Mouse (Mus musculus): ENCODE measurements around the gene Dqx1. TPM values are rescaled to one million over a fixed set of nuclear protein-coding genes. Genes with fewer than 3 reads are reported as not detected.
A peak's percentile ranks its signal among the peaks of the same experiment; 100 is the strongest.

The Dqx1 gene
- polyA plus RNA-seq, 1 experiment from 2014 or later = 6.8 TPM

- Histone ChIP-seq H3K9me3 (replicated peaks) (no peaks in the 10 kb centered on the region), H3K4me2 (peak within 1 kb of the TSS; percentile 91), H3K36me3 (replicated peaks) (peaks cover 50% of the 10 kb centered on the region), H3K27ac (replicated peaks) (peak within 1 kb of the TSS; percentile 94), H3K27me3 (peaks cover under 1% of the 10 kb centered on the region; the same call in 1 of the 2 replicates), H3K9ac (peak within 1 kb of the TSS; percentile 95), H3K4me1 (replicated peaks) (peaks cover 76% of the 10 kb centered on the region), H3K4me3 (replicated peaks) (peak within 1 kb of the TSS; percentile 77)
- under 1% methylated on average over 64 of the region's 64 CpGs for WGBS (ENCODE audit: insufficient replicate concordance)
- peak; percentile 95 for ATAC-seq (ENCODE audit: insufficient read depth)
Measured at GRCm38 (mm10) chr6:83054074-83054851, 3.4 kb upstream of the Dqx1 start, which contains the start of gene Aup1. Gene Aup1 (plus strand): TSS chr6:83054521.

GRCm38 (mm10) chr6:83054871-83055431 lies 2.7 kb upstream of the Dqx1 start, which contains the start of gene Htra2:
Gene Htra2 (minus strand): TSS chr6:83055273.
- H3K9me3 ChIP-seq (replicated peaks) = no peaks in the 10 kb centered on the region
- peak; percentile 22 for ATAC-seq (ENCODE audit: insufficient read depth)
- H3K4me3 ChIP-seq (replicated peaks) = peak within 1 kb of the TSS; percentile 77
- peaks cover 5% of the 10 kb centered on the region for H3K27me3 ChIP-seq
- peak within 1 kb of the TSS; percentile 94 for H3K27ac ChIP-seq (replicated peaks)
- H3K9ac ChIP-seq = peak within 1 kb of the TSS; percentile 95
- peaks cover 50% of the 10 kb centered on the region for H3K36me3 ChIP-seq (replicated peaks)
- H3K4me1 ChIP-seq (replicated peaks) = peaks cover 73% of the 10 kb centered on the region
- WGBS (ENCODE audit: insufficient replicate concordance) = under 1% methylated on average over 50 of the region's 50 CpGs
- peak within 1 kb of the TSS; percentile 91 for H3K4me2 ChIP-seq

- 71% methylated on average over 2 of the region's 2 CpGs for WGBS (ENCODE audit: insufficient replicate concordance)
- H3K4me3 ChIP-seq (replicated peaks) = peak overlapping the region; percentile 38
- H3K9ac ChIP-seq = peak overlapping the region; percentile 25; the same call in 1 of the 2 replicates
- no peaks in the 10 kb centered on the region for H3K9me3 ChIP-seq (replicated peaks)
- peaks cover 30% of the 10 kb centered on the region for H3K36me3 ChIP-seq (replicated peaks)
- peak overlapping the region; percentile 50 for H3K4me2 ChIP-seq
- H3K4me1 ChIP-seq (replicated peaks) = peaks cover 43% of the 10 kb centered on the region
- H3K27ac ChIP-seq (replicated peaks) = 0 out of 2 replicates have a peak overlapping the region, but pooled peaks have one; percentile 63
- ATAC-seq (ENCODE audit: insufficient read depth) = no peak
- peaks cover 42% of the 10 kb centered on the region for H3K27me3 ChIP-seq
Measured at GRCm38 (mm10) chr6:83058725-83059124, 1.1 kb downstream of the Dqx1 start.

- no peak overlapping the region for H3K4me2 ChIP-seq
- 31% methylated on average over 8 of the region's 8 CpGs for WGBS (ENCODE audit: insufficient replicate concordance)
- H3K27ac ChIP-seq (replicated peaks) = no peak overlapping the region
- no peak overlapping the region for H3K9ac ChIP-seq
- no peak for ATAC-seq (ENCODE audit: insufficient read depth)
- H3K4me1 ChIP-seq (replicated peaks) = peaks cover 28% of the 10 kb centered on the region
- H3K36me3 ChIP-seq (replicated peaks) = no peaks in the 10 kb centered on the region
- peaks cover 100% of the 10 kb centered on the region for H3K27me3 ChIP-seq
- no peak overlapping the region for H3K4me3 ChIP-seq (replicated peaks)
- H3K9me3 ChIP-seq (replicated peaks) = no peaks in the 10 kb centered on the region
Measured at GRCm38 (mm10) chr6:83065995-83066394, 8.4 kb downstream of the Dqx1 start.

GRCm38 (mm10) chr6:83066441-83066840 lies 8.8 kb downstream of the Dqx1 start:
- no peak overlapping the region for H3K9ac ChIP-seq
- H3K36me3 ChIP-seq (replicated peaks) = no peaks in the 10 kb centered on the region
- ATAC-seq (ENCODE audit: insufficient read depth) = no peak
- H3K4me1 ChIP-seq (replicated peaks) = peaks cover 32% of the 10 kb centered on the region
- H3K4me2 ChIP-seq = no peak overlapping the region
- H3K9me3 ChIP-seq (replicated peaks) = no peaks in the 10 kb centered on the region
- peaks cover 100% of the 10 kb centered on the region for H3K27me3 ChIP-seq
- no peak overlapping the region for H3K27ac ChIP-seq (replicated peaks)
- no peak overlapping the region for H3K4me3 ChIP-seq (replicated peaks)
- 29% methylated on average over 6 of the region's 6 CpGs for WGBS (ENCODE audit: insufficient replicate concordance)

GRCm38 (mm10) chr6:83068221-83068620 lies 10.6 kb downstream of the Dqx1 start:
- ATAC-seq (ENCODE audit: insufficient read depth) = no peak
- WGBS (ENCODE audit: insufficient replicate concordance) = 11% methylated on average over 8 of the region's 8 CpGs
- Histone ChIP-seq H3K27me3 (peaks cover 100% of the 10 kb centered on the region), H3K4me2 (peak overlapping the region; percentile 54), H3K4me3 (replicated peaks) (peak overlapping the region; percentile 32; the same call in 1 of the 2 replicates), H3K27ac (replicated peaks) (no peak overlapping the region), H3K9ac (no peak overlapping the region), H3K4me1 (replicated peaks) (peaks cover 32% of the 10 kb centered on the region), H3K36me3 (replicated peaks) (no peaks in the 10 kb centered on the region), H3K9me3 (replicated peaks) (no peaks in the 10 kb centered on the region)

- Histone ChIP-seq H3K27ac (replicated peaks) (no peak overlapping the region), H3K4me3 (replicated peaks) (peak overlapping the region; percentile 32), H3K27me3 (peaks cover 100% of the 10 kb centered on the region), H3K9ac (no peak overlapping the region), H3K4me2 (peak overlapping the region; percentile 54), H3K36me3 (replicated peaks) (no peaks in the 10 kb centered on the region), H3K4me1 (replicated peaks) (peaks cover 32% of the 10 kb centered on the region), H3K9me3 (replicated peaks) (no peaks in the 10 kb centered on the region)
- 2% methylated on average over 81 of the region's 81 CpGs for WGBS (ENCODE audit: insufficient replicate concordance)
- ATAC-seq (ENCODE audit: insufficient read depth) = no peak
Measured at GRCm38 (mm10) chr6:83068706-83069487, 11.3 kb downstream of the Dqx1 start.

GRCm38 (mm10) chr6:83069488-83070246 lies 12.0 kb downstream of the Dqx1 start:
- WGBS (ENCODE audit: insufficient replicate concordance) = 2% methylated on average over 69 of the region's 69 CpGs
- Histone ChIP-seq H3K27ac (replicated peaks) (no peak overlapping the region), H3K27me3 (peaks cover 100% of the 10 kb centered on the region), H3K9ac (no peak overlapping the region), H3K36me3 (replicated peaks) (no peaks in the 10 kb centered on the region), H3K4me2 (peak overlapping the region; percentile 54), H3K4me3 (replicated peaks) (peak overlapping the region; percentile 32), H3K4me1 (replicated peaks) (peaks cover 32% of the 10 kb centered on the region), H3K9me3 (replicated peaks) (no peaks in the 10 kb centered on the region)
- ATAC-seq (ENCODE audit: insufficient read depth) = no peak

GRCm38 (mm10) chr6:83070247-83070310 lies 12.4 kb downstream of the Dqx1 start, which contains the start of gene Tlx2:
Gene Tlx2 (minus strand): TSS chr6:83070293.
- Histone ChIP-seq H3K9ac (no peak within 1 kb of the TSS), H3K9me3 (replicated peaks) (no peaks in the 10 kb centered on the region), H3K27ac (replicated peaks) (no peak within 1 kb of the TSS), H3K36me3 (replicated peaks) (no peaks in the 10 kb centered on the region), H3K4me2 (peak within 1 kb of the TSS; percentile 54), H3K4me3 (replicated peaks) (peak within 1 kb of the TSS; percentile 32), H3K27me3 (peaks cover 100% of the 10 kb centered on the region), H3K4me1 (replicated peaks) (peaks cover 32% of the 10 kb centered on the region)
- WGBS (ENCODE audit: insufficient replicate concordance) = 4% methylated on average over 10 of the region's 10 CpGs
- no peak for ATAC-seq (ENCODE audit: insufficient read depth)

- Histone ChIP-seq H3K4me2 (peak overlapping the region; percentile 27), H3K4me1 (replicated peaks) (peaks cover 32% of the 10 kb centered on the region), H3K4me3 (replicated peaks) (peak overlapping the region; percentile 18; the same call in 1 of the 2 replicates), H3K27me3 (peaks cover 100% of the 10 kb centered on the region), H3K9ac (no peak overlapping the region), H3K36me3 (replicated peaks) (no peaks in the 10 kb centered on the region), H3K9me3 (replicated peaks) (no peaks in the 10 kb centered on the region), H3K27ac (replicated peaks) (no peak overlapping the region)
- no peak for ATAC-seq (ENCODE audit: insufficient read depth)
- 2% methylated on average over 56 of the region's 58 CpGs for WGBS (ENCODE audit: insufficient replicate concordance)
Measured at GRCm38 (mm10) chr6:83070311-83071219, 12.9 kb downstream of the Dqx1 start.
